Mouse (Mus musculus): ENCODE results near the gene Odf3b. TPM values are rescaled to one million over a fixed set of nuclear protein-coding genes. Genes with fewer than 3 reads are reported as not detected.
A peak's percentile ranks its signal among the peaks of the same experiment; 100 is the strongest.

Odf3b gene
- polyA plus RNA-seq, 1 experiment: 5.4 TPM

- H3K27ac ChIP-seq (ENCODE audit: insufficient read depth, low read length): no peak overlapping the region
- TF ChIP-seq CTCF (IDR thresholded peaks at IDR 0.05; ENCODE audit: extremely low read depth, insufficient read depth, low read length) (no peak), POLR2A (IDR thresholded peaks at IDR 0.05; ENCODE audit: extremely low read depth, insufficient read depth, low read length) (no peak)
- peak overlapping the region; percentile 44 for H3K4me3 ChIP-seq (ENCODE audit: insufficient read depth, low read length)
- no peaks in the 10 kb centered on the region for H3K4me1 ChIP-seq (ENCODE audit: control insufficient read depth, insufficient read depth, low read length)
These were observed 899 bp downstream of the Odf3b start for GRCm38 (mm10) chr15:89377938-89378828.

- Histone ChIP-seq H3K4me3 (ENCODE audit: insufficient read depth, low read length) (no peak overlapping the region), H3K27ac (ENCODE audit: insufficient read depth, low read length) (no peak overlapping the region), H3K4me1 (ENCODE audit: control insufficient read depth, insufficient read depth, low read length) (no peaks in the 10 kb centered on the region)
- TF ChIP-seq CTCF (IDR thresholded peaks at IDR 0.05; ENCODE audit: extremely low read depth, insufficient read depth, low read length): no peak
These were observed 1.7 kb downstream of the Odf3b start for GRCm38 (mm10) chr15:89377362-89377761.

DNA sequence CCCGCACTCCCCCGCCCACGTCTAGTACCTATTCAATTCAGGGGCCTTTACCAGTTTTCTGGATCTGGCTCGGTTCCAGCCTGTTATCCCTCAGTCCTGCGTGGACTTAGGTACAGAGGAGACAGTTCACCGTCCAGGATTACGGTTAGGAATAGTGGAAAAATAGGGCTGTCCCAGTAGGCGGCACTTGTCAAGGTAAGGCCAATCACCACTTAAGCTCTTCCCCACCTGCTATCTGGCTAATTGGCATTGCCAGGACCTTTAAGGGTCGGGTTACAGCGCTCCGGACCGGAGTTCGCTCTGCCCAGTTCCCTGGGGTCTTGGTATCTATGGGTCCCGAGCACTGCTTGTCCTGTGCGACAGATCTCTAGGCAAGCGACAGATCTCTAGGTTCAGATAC is 2.1 kb downstream of the Odf3b start, which contains the start of gene Tymp:
Gene Tymp (minus strand): TSS at position 83 of the 400 bp plus-strand sequence.
- Histone ChIP-seq H3K4me1 (ENCODE audit: control insufficient read depth, insufficient read depth, low read length) (no peaks in the 10 kb centered on the region), H3K4me3 (ENCODE audit: insufficient read depth, low read length) (no peak within 1 kb of the TSS; the same call in 1 of the 2 replicates), H3K27ac (ENCODE audit: insufficient read depth, low read length) (no peak within 1 kb of the TSS)
- TF ChIP-seq POLR2A (IDR thresholded peaks at IDR 0.05; ENCODE audit: extremely low read depth, insufficient read depth, low read length): no peak
- no peak for TF ChIP-seq CTCF (IDR thresholded peaks at IDR 0.05; ENCODE audit: extremely low read depth, insufficient read depth, low read length)

GRCm38 (mm10) chr15:89376040-89376439 is 3.0 kb downstream of the Odf3b start:
- H3K4me3 ChIP-seq (ENCODE audit: insufficient read depth, low read length): no peak overlapping the region
- no peak overlapping the region for H3K27ac ChIP-seq (ENCODE audit: insufficient read depth, low read length)
- TF ChIP-seq POLR2A (IDR thresholded peaks at IDR 0.05; ENCODE audit: extremely low read depth, insufficient read depth, low read length) (no peak), CTCF (IDR thresholded peaks at IDR 0.05; ENCODE audit: extremely low read depth, insufficient read depth, low read length) (no peak)
- H3K4me1 ChIP-seq (ENCODE audit: control insufficient read depth, insufficient read depth, low read length): no peaks in the 10 kb centered on the region

- no peak overlapping the region for H3K27ac ChIP-seq (ENCODE audit: insufficient read depth, low read length)
- peak overlapping the region; percentile 76; the same call in 1 of the 2 replicates for H3K4me3 ChIP-seq (ENCODE audit: insufficient read depth, low read length)
- no peak for TF ChIP-seq POLR2A (IDR thresholded peaks at IDR 0.05; ENCODE audit: extremely low read depth, insufficient read depth, low read length)
- TF ChIP-seq CTCF (IDR thresholded peaks at IDR 0.05; ENCODE audit: extremely low read depth, insufficient read depth, low read length): no peak
- H3K4me1 ChIP-seq (ENCODE audit: control insufficient read depth, insufficient read depth, low read length): no peaks in the 10 kb centered on the region
These were observed 4.1 kb downstream of the Odf3b start for GRCm38 (mm10) chr15:89374801-89375534.

GRCm38 (mm10) chr15:89374340-89374739 is 4.7 kb downstream of the Odf3b start:
- Histone ChIP-seq H3K27ac (ENCODE audit: insufficient read depth, low read length) (no peak overlapping the region), H3K4me3 (ENCODE audit: insufficient read depth, low read length) (peak overlapping the region; percentile 76), H3K4me1 (ENCODE audit: control insufficient read depth, insufficient read depth, low read length) (no peaks in the 10 kb centered on the region)
- no peak for TF ChIP-seq CTCF (IDR thresholded peaks at IDR 0.05; ENCODE audit: extremely low read depth, insufficient read depth, low read length)
- TF ChIP-seq POLR2A (IDR thresholded peaks at IDR 0.05; ENCODE audit: extremely low read depth, insufficient read depth, low read length): no peak

DNA sequence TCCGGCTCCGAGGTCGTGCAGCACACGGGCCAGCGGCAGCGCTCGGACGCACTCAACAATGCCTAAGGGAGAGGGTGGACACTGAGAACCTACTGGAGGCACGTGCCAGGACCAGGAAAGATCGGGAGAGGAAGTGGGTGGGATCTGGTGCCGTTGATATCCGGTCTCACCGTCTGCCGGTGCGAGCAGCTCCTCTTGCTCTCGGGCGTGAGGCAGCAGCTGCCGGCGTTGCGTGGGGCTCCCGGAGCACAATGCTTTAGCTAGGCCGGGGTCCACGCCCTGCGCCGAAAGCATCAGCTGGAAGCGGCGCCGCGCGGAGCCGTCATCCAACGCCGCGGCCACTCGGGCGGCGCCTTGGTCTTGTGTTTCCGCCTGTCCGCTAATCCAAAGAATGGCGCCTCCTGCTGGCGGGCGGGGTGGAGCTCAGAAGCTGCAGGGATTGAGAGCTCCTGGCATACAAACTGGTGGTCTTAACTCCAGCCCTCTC is 5.3 kb downstream of the Odf3b start, which contains the start of gene Sco2:
Gene Sco2 (minus strand): TSS at position 85 of the 487 bp plus-strand sequence.
- Histone ChIP-seq H3K4me3 (ENCODE audit: insufficient read depth, low read length) (peak within 1 kb of the TSS; percentile 76), H3K4me1 (ENCODE audit: control insufficient read depth, insufficient read depth, low read length) (no peaks in the 10 kb centered on the region), H3K27ac (ENCODE audit: insufficient read depth, low read length) (peak within 1 kb of the TSS; percentile 91)
- TF ChIP-seq CTCF (IDR thresholded peaks at IDR 0.05; ENCODE audit: extremely low read depth, insufficient read depth, low read length): peak; percentile 61
- peak; percentile 50; the same call in 1 of the 2 replicates for TF ChIP-seq POLR2A (IDR thresholded peaks at IDR 0.05; ENCODE audit: extremely low read depth, insufficient read depth, low read length)

DNA sequence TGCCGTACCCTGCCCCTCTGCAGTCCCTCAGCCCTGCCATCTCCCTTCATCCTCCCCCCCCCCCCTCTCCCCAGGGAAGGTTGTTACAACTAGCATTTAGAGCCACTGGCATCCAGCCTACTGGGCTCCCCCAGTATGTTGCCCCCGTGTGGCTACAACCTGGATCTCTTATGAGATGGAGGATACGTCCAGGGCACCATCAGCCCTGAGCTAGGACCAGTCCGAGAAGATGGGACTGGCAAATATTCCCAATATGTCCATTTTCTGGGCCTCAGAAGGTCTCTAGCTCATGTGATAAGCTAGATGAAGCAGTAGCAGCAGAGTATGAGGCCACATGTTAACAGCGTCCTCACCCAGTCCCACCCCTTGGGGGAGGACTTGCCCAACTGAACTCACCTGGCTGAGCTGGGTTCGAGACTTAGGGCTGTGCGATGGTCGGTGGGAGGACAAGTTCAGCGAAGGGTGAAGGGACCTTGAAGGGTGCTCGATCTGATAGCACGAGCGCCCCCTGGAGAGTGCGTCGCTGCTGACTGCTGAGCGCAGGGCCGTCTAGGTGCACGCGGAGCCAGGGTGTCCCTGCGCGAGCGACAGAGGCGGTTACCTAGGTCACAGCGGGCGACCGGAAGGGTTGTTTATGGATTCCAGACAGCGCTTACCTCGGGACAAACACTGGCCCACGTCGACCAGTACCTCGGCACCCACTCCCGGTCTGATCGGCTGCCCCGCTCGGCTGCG is 5.9 kb downstream of the Odf3b start:
- Histone ChIP-seq H3K4me1 (ENCODE audit: control insufficient read depth, insufficient read depth, low read length) (no peaks in the 10 kb centered on the region), H3K4me3 (ENCODE audit: insufficient read depth, low read length) (peak overlapping the region; percentile 76), H3K27ac (ENCODE audit: insufficient read depth, low read length) (peak overlapping the region; percentile 91)
- TF ChIP-seq POLR2A (IDR thresholded peaks at IDR 0.05; ENCODE audit: extremely low read depth, insufficient read depth, low read length) (no peak; the same call in 1 of the 2 replicates), CTCF (IDR thresholded peaks at IDR 0.05; ENCODE audit: extremely low read depth, insufficient read depth, low read length) (peak; percentile 64)

DNA sequence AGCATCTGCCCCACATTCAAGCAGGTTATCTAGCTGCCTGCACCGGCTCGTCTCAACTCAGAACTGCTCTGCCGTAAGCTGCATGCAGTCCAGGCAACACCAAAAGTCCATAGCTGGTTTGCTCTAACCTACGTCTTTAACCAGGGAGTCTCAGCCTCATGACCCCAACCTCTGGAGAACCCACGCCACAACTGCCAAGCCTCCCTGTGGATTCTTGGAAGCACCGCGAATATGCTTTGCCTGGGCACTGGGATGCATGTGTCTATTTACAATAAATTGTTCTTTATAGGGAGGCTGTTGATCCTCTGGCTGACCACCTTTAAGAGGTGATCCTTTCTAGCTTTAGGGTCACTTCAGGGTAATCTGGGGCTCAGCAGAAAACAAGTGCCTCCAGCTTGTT is 6.5 kb downstream of the Odf3b start:
- TF ChIP-seq POLR2A (IDR thresholded peaks at IDR 0.05; ENCODE audit: extremely low read depth, insufficient read depth, low read length) (no peak), CTCF (IDR thresholded peaks at IDR 0.05; ENCODE audit: extremely low read depth, insufficient read depth, low read length) (no peak)

More for the DNA sequence above, 6.5 kb downstream of the Odf3b start:
- Histone ChIP-seq H3K4me1 (ENCODE audit: control insufficient read depth, insufficient read depth, low read length) (no peaks in the 10 kb centered on the region), H3K4me3 (ENCODE audit: insufficient read depth, low read length) (no peak overlapping the region; the same call in 1 of the 2 replicates), H3K27ac (ENCODE audit: insufficient read depth, low read length) (no peak overlapping the region)
